Mouse (Mus musculus): ENCODE data around the gene Nf2. TPM values are rescaled to one million over a fixed set of nuclear protein-coding genes. Genes with fewer than 3 reads are reported as not detected.

The Nf2 gene
- total and polyA plus RNA-seq, 3 experiments: 45.2 to 103 (median 50.7) TPM

- H3K27me3 ChIP-seq (replicated peaks): no peaks in the 10 kb centered on the region
- H3K9ac ChIP-seq (ENCODE audit: insufficient read depth, low read depth): 0 out of 2 replicates have a peak overlapping the region, but pooled peaks have one; percentile 1
- H3K79me2 ChIP-seq (replicated peaks; ENCODE audit: control insufficient read depth, extremely low read depth, insufficient read depth, poor library complexity, severe bottlenecking): peaks cover 23% of the 10 kb centered on the region
- peaks cover 0 to 21% of the 10 kb centered on the region in 2 experiments for H3K36me3 ChIP-seq (replicated peaks in 1 of 2; ENCODE audit: control insufficient read depth in 1 of 2, insufficient read depth in 1 of 2, low read length in 1 of 2)
- TF ChIP-seq PAX5 (IDR thresholded peaks at IDR 0.05; ENCODE audit: low read length) (no peak), EP300 (IDR thresholded peaks at IDR 0.05; ENCODE audit: low read length) (peak; percentile 81), ZMIZ1 (IDR thresholded peaks at IDR 0.05; ENCODE audit: low read depth, low read length) (no peak), IRF4 (IDR thresholded peaks at IDR 0.05; ENCODE audit: low read depth, low read length) (peak; percentile 45; the same call in 1 of the 2 replicates), NRF1 (IDR thresholded peaks at IDR 0.05; ENCODE audit: low read depth, low read length) (no peak), BHLHE40 (IDR thresholded peaks at IDR 0.05; ENCODE audit: low read depth, low read length) (peak; percentile 66), ZKSCAN1 (IDR thresholded peaks at IDR 0.05; ENCODE audit: borderline replicate concordance, low read depth, low read length) (no peak), POLR2A (IDR thresholded peaks at IDR 0.05; ENCODE audit: low read depth, low read length) (no peak), TCF12 (IDR thresholded peaks at IDR 0.05; ENCODE audit: low read depth, low read length) (no peak; the same call in 1 of the 2 replicates), USF1 (IDR thresholded peaks at IDR 0.05; ENCODE audit: low read depth, low read length) (no peak), KAT2A (IDR thresholded peaks at IDR 0.05; ENCODE audit: insufficient replicate concordance, low read length) (no peak), HCFC1 (IDR thresholded peaks at IDR 0.05; ENCODE audit: low read depth, low read length) (no peak), JUND (conservative IDR thresholded peaks at IDR 0.05; ENCODE audit: low read depth, low read length) (0 out of 2 replicates have a peak, but pooled peaks have one; percentile 12), ZNF384 (IDR thresholded peaks at IDR 0.05; ENCODE audit: low read depth, low read length) (peak; percentile 96), ETS1 (conservative IDR thresholded peaks at IDR 0.05; ENCODE audit: low read depth, low read length) (peak; percentile 66), UBTF (IDR thresholded peaks at IDR 0.05; ENCODE audit: low read depth, low read length) (no peak), SMC3 (IDR thresholded peaks at IDR 0.05; ENCODE audit: low read depth, low read length) (no peak), MEF2A (IDR thresholded peaks at IDR 0.05; ENCODE audit: borderline replicate concordance, low read depth, low read length) (0 out of 2 replicates have a peak, but pooled peaks have one; percentile 36), SIN3A (IDR thresholded peaks at IDR 0.05; ENCODE audit: low read length) (no peak), GABPA (IDR thresholded peaks at IDR 0.05; ENCODE audit: insufficient replicate concordance, low read depth, low read length) (no peak), CTCF (conservative IDR thresholded peaks at IDR 0.05 in 1 of 2, IDR thresholded peaks at IDR 0.05 in 1 of 2; ENCODE audit: low read depth in 2 of 2, low read length in 2 of 2) (no peak), MAFK (IDR thresholded peaks at IDR 0.05; ENCODE audit: insufficient replicate concordance, low read length) (no peak), POLR2AphosphoS2 (IDR thresholded peaks at IDR 0.05; ENCODE audit: low read depth, low read length) (no peak), JUN (IDR thresholded peaks at IDR 0.05; ENCODE audit: insufficient read depth, low read depth, low read length) (0 out of 2 replicates have a peak, but pooled peaks have one; percentile 19)
- dilution Hi-C loops (cut with MboI; ENCODE audit: extremely low pct_ligation_motif_present, extremely low pct_unique_long_range_greater_than_20kb, low sequenced_read_pairs): no loop called here
- no peaks in the 10 kb centered on the region for H3K9me3 ChIP-seq (replicated peaks; ENCODE audit: low read length)
- in situ Hi-C loops (cut with MboI; ENCODE audit: low pct_ligation_motif_present, low pct_unique_long_range_greater_than_20kb, low sequenced_read_pairs): loop anchor here (10.0 to 25.0 kb wide), 3 partner anchors 326 to 569 kb away; partner anchors contain the start of genes Hormad2 and Lif
- H3K4me3 ChIP-seq (replicated peaks in 1 of 3; ENCODE audit: low read depth in 2 of 3, low read length in 2 of 3, poor library complexity in 1 of 3): no peak overlapping the region
- peak; percentile 83 for DNase-seq (ENCODE audit: extremely low read depth)
- no peak overlapping the region for H3K27ac ChIP-seq (ENCODE audit: insufficient read depth, low read depth)
- peak overlapping the region; percentile 0; the same call in 1 of the 2 replicates for H3K4me2 ChIP-seq (ENCODE audit: insufficient read depth, low read depth, poor library complexity, severe bottlenecking)
- H3K4me1 ChIP-seq (ENCODE audit: control insufficient read depth in 1 of 2, insufficient read depth in 2 of 2): peaks cover 14 to 86% of the 10 kb centered on the region in 2 experiments
Measured at GRCm38 (mm10) chr11:4831066-4831465, 18.3 kb downstream of the Nf2 start.

Data from CH12.LX (cell line).